Mouse (Mus musculus): ENCODE measurements around the gene Gm44965.
"Not testable (repeated sequence)": the region's sequence is repeated elsewhere in the genome, so short reads cannot be mapped to it uniquely, and the experiment has no call there.

Gm44965 gene

DNA sequence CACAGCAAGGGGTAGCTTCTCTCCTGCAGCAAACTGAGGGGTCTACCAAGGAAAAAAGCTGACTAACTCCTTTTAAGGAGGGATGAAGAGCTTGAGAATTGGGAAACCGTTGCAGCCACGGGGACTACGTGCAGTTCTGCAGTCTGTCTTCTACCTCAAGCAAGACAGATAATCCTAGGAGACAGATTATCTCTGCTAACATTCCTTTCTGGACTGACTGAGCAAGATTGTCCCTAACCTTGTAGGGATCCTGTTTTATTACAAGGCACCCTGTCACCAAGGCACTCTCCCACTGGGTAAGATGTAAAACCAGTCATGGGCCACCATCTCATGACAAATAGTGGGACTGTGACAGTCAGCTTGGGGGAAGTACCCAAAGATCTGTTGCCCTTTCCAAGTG is 12.5 kb upstream of the Gm44965 start:
- no peak for DNase-seq

- DNase-seq = peak; percentile 69
Measured at GRCm38 (mm10) chr6:48582037-48582436, 11.7 kb upstream of the Gm44965 start.

DNA sequence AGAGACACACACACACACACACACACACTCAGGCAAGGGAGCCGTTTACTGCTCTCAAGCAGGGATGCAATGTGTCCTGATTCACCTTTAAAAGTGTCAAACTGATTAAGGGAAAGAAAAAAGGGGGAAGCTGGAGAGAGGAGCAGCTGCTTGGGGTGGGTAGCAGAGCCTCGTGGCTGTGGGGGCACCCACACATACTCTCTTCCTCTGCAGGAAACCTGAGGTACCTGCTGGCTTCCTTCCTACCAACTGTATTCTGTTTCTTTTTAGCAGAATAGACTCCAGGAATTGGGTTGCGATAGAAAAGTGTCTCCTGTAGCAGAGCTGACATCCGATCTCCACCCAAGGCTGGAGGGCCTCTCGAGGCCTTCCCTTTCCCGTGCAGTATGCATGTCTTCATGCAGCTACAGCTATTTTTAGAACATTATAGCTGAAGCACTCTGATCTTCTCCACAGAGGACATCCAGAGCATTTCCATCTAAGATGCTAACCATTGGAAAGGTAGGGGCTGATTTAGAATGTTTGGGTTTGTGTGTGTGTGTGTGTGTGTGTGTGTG is 4.5 kb upstream of the Gm44965 start, which contains the start of gene Gm45021:
Gene Gm45021, plus strand, starts transcription at position 417 of the 557 bp plus-strand sequence.
- no peak for DNase-seq

GRCm38 (mm10) chr6:48591221-48591845 is 2.4 kb upstream of the Gm44965 start:
- DNase-seq = no peak

- no peak for DNase-seq
Measured at GRCm38 (mm10) chr6:48591871-48592270, 1.9 kb upstream of the Gm44965 start.

GRCm38 (mm10) chr6:48594043-48594738 is 450 bp downstream of the Gm44965 start:
- DNase-seq = peak; percentile 60

DNA sequence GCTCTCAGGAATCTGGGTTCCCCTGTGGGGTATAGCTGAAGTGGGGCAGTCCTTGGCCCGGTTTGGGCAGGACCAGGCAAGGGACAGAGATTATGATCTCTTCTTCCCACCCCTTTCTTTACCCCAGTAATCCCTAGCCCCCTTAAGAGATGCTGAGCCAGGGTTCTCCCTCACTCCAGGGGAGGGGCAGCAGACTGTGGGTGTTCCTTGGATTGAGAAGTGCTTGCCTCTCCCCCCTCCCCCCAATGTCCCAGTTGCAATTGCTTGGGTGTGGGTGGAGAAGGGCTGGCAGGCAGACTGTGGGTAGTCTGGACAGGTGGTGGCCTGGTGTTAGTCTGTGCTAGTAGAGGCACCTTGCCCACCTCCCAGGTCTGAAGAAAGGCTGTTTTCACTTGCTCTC is 1.5 kb downstream of the Gm44965 start:
- DNase-seq = no peak

DNA sequence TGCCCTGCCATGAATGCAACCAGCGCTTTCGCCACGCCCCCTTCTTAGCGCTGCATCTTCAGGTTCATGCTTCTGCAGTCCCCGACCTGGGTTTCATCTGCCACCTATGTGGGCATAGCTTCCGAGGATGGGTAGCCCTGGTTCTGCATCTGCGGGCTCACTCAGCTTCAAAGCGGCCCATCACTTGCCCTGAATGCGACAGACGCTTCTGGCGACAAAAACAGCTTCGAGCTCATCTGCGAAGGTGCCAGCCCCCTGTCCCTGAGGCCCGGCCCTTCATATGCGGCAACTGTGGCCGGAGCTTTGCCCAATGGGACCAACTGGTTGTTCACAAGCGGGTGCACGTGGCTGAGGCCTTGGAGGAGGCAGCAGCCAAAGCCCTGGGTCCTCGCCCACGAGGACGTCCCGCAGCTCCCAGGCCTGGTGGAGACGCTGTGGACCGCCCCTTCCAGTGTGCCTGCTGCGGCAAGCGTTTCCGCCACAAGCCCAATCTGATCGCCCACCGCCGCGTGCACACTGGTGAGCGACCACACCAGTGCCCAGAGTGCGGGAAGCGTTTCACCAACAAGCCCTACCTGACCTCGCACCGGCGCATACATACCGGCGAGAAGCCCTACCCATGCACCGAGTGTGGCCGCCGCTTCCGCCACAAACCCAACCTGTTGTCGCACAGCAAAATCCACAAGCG is 2.9 kb downstream of the Gm44965 start:
- no peak for DNase-seq

GRCm38 (mm10) chr6:48597233-48597625 is 3.5 kb downstream of the Gm44965 start:
- no peak for DNase-seq

- DNase-seq = no peak
Measured at GRCm38 (mm10) chr6:48600594-48600993, 6.9 kb downstream of the Gm44965 start.

GRCm38 (mm10) chr6:48601271-48602079 is 7.7 kb downstream of the Gm44965 start, which contains the start of gene Zfp775:
TSS of gene Zfp775 (plus strand) at chr6:48602063.
- peak; percentile 97 for DNase-seq

DNA sequence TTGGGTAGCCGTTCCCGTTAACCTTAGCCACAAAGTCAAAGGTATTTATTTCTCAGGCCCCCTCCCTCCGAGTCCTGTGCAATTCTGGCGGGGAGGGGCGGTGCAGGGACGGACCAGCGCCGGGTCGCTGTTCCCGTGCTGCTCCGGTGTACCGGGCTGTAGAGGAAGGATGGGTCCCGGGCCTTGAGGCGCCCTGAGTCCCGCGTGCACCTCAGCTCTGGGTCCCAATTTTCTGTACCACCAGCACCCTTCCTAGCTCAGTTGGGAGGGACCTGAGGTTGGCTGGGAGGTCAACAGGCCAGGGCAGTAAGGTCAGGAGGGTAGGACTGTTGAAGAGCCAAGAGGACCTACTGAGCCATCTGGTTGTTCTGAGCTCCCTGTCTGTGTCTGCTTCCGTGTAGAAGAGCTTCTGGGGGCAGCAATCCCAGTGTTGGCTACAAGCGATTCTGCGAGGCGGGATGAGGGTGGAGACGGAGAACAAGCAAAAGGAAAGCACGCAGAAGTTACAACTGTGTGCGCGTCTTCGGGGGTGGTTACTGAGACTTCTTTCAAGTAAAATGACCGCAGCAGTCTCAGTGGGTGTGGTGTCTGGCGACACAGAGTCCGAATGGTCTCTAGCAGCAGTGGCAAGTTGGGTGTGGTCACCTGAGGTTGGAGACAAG is 8.5 kb downstream of the Gm44965 start:
- peak; percentile 62 for DNase-seq

- no peak for DNase-seq
Measured at GRCm38 (mm10) chr6:48608124-48608523, 14.4 kb downstream of the Gm44965 start.

- no peak for DNase-seq
Measured at GRCm38 (mm10) chr6:48609512-48609911, 15.8 kb downstream of the Gm44965 start.

DNA sequence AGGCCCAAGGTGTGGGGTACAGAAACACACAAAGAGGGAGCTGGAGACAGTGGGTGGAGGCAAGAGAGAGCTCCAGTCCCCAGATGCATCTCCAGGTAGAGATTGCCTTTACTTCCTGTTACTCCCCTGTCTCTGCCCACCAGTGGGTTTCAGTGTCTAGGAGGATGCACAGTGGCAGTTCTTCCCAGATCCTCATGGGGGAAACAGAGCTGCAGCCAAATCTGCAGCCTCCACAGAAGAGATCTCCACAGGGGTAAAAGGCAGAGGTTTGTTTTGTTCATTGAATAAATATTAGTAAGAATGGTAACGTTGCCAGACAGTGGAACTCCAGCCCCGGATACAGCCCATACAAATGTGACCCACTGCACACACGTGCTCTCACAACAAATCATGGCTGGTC is 16.9 kb downstream of the Gm44965 start:
- DNase-seq = peak; percentile 40

- DNase-seq = no peak
Measured at GRCm38 (mm10) chr6:48613464-48613863, 19.7 kb downstream of the Gm44965 start.

DNA sequence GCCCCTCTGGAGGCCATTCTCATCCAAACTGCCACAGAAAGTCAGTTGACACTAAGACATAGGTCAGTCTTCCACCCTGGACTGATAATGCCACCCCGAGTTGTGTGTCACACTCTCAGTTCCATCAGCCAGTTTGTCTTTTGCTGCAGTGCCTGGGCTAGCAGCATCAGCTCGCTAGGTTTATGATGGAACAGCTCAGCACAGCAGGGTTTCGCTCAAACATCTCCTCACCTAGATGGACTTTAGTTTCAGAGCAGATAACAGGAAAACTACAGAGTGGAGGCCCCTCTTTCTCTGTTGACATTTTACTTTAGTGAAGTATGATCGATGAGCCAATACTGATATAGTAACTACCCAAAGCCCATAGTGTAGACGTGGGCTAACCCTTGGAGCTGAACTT is 21.0 kb downstream of the Gm44965 start:
- DNase-seq = no peak

DNA sequence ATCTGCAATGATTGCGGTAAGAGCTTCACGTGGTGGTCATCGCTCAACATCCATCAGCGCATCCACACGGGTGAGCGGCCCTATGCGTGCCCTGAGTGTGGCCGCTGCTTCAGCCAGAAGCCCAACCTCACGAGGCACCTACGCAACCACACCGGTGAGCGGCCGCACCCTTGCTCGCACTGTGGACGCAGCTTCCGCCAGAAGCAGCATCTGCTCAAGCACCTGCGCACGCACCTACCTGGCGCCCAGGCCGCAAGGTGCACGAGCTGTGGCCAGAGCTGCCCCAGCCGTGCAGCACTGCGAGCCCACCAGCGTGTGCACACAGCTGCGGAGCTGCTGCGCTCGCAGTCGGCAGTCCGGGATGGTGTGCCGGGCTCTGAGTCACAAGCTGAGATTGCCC is 26.3 kb downstream of the Gm44965 start:
- no peak for DNase-seq

DNA sequence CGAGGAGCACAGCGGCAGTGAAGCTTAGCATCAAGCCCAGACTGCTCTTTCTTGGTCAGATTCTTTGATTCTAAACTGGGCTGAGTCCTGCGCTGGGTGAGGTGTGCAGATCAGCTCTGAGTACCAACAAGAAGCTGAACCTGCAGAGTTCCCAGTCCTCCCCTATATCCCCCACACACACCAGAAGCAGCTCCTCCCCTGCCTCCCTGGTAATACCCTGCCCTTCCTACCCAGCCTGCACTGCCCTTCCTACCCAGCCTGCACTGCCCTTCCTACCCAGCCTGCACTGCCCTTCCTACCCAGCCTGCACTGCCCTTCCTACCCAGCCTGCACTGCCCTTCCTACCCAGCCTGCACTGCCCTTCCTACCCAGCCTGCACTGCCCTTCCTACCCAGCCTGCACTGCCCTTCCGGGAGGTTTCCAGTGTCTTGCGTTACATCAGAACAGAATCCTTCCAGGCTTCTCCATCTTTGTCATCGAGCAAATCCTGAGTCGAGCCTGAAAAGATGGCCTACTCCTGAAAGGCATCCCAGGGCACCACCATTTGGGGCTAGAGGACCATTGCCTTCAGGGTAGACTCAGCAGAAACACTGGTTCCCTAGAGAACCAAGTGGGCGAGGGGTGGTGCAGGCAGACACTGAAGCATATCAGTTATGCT is 28.6 kb downstream of the Gm44965 start:
- DNase-seq = not testable (repeated sequence)

- DNase-seq = no peak
Measured at GRCm38 (mm10) chr6:48623460-48623859, 29.7 kb downstream of the Gm44965 start.

- no peak for DNase-seq
Measured at GRCm38 (mm10) chr6:48626464-48626863, 32.7 kb downstream of the Gm44965 start, which contains the start of gene AI854703. TSS of gene AI854703 (plus strand) at chr6:48626764.

DNA sequence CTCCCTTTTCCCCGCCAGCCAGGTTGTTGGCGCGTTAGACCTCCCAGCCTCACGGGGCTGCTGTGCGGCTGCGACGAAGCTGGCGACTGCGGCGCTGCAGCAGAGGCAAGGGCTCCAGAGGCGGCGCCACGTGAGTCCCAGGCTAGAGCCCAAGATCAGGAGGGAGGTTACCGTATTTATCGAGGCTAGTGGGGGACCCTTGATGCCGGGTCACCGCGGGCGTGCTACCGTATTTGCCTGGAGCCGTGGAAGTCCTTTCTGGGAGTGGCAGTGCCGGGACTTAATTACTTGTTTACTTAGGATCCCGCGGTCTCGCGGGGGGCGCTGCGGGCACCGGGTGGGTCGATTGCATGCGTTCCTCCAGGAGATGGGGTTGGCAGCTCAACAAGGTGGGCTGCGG is 33.2 kb downstream of the Gm44965 start:
- DNase-seq = peak; percentile 48
